Mouse (Mus musculus): ENCODE measurements around the gene Mavs.

- TF ChIP-seq EP300 (IDR thresholded peaks at IDR 0.05; ENCODE audit: low read depth) (no peak), CTCF (IDR thresholded peaks at IDR 0.05; ENCODE audit: low read depth) (peak; percentile 15; the same call in 1 of the 2 replicates)
Observed at GRCm38 (mm10) chr2:131286276-131286675, 52.4 kb downstream of the Mavs start.
